Mouse (Mus musculus) stomach, postnatal 0 days (tissue): ENCODE results near the gene Glmn. TPM values are rescaled to one million over a fixed set of nuclear protein-coding genes. Genes with fewer than 3 reads are reported as not detected.

Source experiments
- ATAC-seq: fragments of 200-750 bp; cut with Nextera tagmentation; 2 replicates; pipeline ENCODE4 v1.8.0; 2017; ENCODE audit not compliant: low FRiP score, low TSS enrichment
- DNase-seq: peaks from one replicate; pipeline ENCODE4 v3.0.0-alpha.2; 2016; ENCODE audit warnings: low spot score
- H3K27ac ChIP-seq: fragments of 300-500 bp; sonication (generic); replicated peaks from 2 replicates; pipeline ENCODE4 v1.5.1; 2014; ENCODE audit warnings: mild to moderate bottlenecking, control low read depth
- H3K27me3 ChIP-seq: fragments of 300-500 bp; sonication (generic); 2 replicates; pipeline ENCODE4 v1.6.1; 2014; ENCODE audit warnings: low read length; ENCODE audit not compliant: control insufficient read depth, insufficient read depth
- H3K36me3 ChIP-seq: fragments of 300-500 bp; sonication (generic); 2 replicates; pipeline ENCODE4 v1.6.1; 2014; ENCODE audit warnings: low read length, mixed read lengths; ENCODE audit not compliant: control insufficient read depth, insufficient read depth
- H3K4me1 ChIP-seq: fragments of 300-500 bp; sonication (generic); replicated peaks from 2 replicates; pipeline ENCODE4 v1.6.1; 2014; ENCODE audit warnings: antibody characterized with exemption; ENCODE audit not compliant: control insufficient read depth, insufficient read depth
- H3K4me2 ChIP-seq: fragments of 300-500 bp; sonication (generic); replicated peaks from 2 replicates; pipeline ENCODE4 v1.6.1; 2014; ENCODE audit warnings: low read depth, mild to moderate bottlenecking, control low read depth, moderate library complexity
- H3K4me3 ChIP-seq: fragments of 300-500 bp; sonication (generic); 2 replicates; pipeline ENCODE4 v1.5.1; 2014; ENCODE audit warnings: low read depth, low read length, control low read depth
- H3K9ac ChIP-seq: fragments of 300-500 bp; sonication (generic); 2 replicates; pipeline ENCODE4 v1.6.1; 2014; ENCODE audit warnings: mild to moderate bottlenecking, low read length, control low read depth, mixed read lengths
- H3K9me3 ChIP-seq: fragments of 300-500 bp; sonication (generic); 2 replicates; pipeline ENCODE4 v1.6.1; 2016; ENCODE audit warnings: low read length; ENCODE audit not compliant: control insufficient read depth
- CTCF ChIP-seq: IDR thresholded peaks from 2 replicates; pipeline ENCODE4 v1.5.1; 2016; ENCODE audit warnings: antibody characterized with exemption, low read depth, mild to moderate bottlenecking, moderate library complexity
- EP300 ChIP-seq: optimal IDR thresholded peaks from 2 replicates; pipeline ENCODE3; 2016; ENCODE audit warnings: antibody characterized with exemption
- WGBS: fragments of 180-500 bp; shearing (Covaris S2); extraction: QIAGEN DNeasy Blood & Tissue Kit; methylation state at CpG from one replicate; pipeline ENCODE4 v1.1.7; 2014; 5-methylcytosine and 5-hydroxymethylcytosine counted together
- polyA plus RNA-seq: library from polyadenylated mRNA; unstranded; fragments of >200 nt; fragmentation: Nextera tagmentation; extraction: Ambion mirVana; gene quantifications from 2 replicates; pipeline ENCODE4 v1.2.1, GENCODE M21; 2015

Gene Glmn
- polyA plus RNA-seq, 1 experiment from 2014 or later, result 16.3 TPM

DNA sequence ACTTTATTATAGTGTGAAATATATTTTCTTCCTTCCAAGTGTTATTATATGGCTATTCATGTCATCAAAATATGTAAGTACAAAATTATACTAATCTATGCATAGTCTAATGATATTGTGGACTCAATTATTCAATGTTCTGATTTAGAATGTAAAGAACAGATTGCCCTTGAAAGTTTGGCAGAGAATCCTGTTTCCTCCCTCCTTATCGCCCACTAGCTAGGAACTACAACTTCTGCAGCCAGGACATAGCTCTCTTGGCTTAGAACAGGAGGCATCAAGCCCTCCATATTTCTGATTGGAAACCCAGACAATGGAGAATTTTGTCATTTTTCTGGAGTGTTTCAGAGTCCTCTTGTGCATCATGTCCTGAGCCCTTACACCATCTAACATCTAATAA, 96.9 kb downstream of the Glmn start:
- H3K4me1 ChIP-seq, result no peaks in the 10 kb centered on the region
- ATAC-seq (no peak), DNase-seq (no peak)
- H3K27me3 ChIP-seq, result no peaks in the 10 kb centered on the region
- H3K9me3 ChIP-seq, result no peaks in the 10 kb centered on the region
- no peak overlapping the region for H3K4me3 ChIP-seq
- H3K4me2 ChIP-seq, result no peak overlapping the region
- 71% methylated on average over 1 of the region's 1 CpGs for WGBS
- no peak overlapping the region for H3K27ac ChIP-seq
- H3K9ac ChIP-seq, result no peak overlapping the region
- H3K36me3 ChIP-seq, result no peaks in the 10 kb centered on the region
- TF ChIP-seq CTCF, result no peak
- no peak for TF ChIP-seq EP300

DNA sequence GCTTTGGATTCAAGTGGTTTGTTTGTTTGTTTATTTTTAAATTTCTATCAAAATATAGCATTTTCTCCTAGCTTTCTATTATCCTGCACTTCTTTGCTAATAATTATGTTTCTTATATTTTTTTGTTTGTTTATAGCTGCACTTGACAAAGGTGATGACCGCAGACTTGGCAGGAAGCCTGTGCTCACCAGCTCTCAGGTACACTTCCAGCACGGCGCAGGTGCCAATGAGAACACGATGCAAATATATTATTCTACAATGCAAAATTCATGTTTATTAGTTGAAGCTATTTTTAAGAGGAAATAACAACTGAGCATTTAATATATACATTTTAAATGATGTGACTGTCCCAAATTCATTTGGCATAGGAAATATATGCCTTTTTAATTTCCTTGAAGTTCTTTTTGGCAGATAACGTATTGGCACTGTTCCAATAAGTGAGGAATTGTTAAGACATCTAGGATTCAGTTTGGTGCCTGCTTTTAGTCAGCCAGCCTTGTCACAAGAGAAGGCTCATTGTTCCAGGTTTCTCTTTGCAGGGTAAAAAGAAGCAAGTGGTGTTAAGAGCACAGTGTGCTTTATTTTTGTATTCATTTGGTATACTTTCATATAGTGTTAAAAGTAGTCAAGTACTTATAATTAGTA, 97.7 kb downstream of the Glmn start:
- Histone ChIP-seq H3K4me3 (no peak overlapping the region), H3K4me1 (no peaks in the 10 kb centered on the region), H3K9me3 (no peaks in the 10 kb centered on the region), H3K36me3 (no peaks in the 10 kb centered on the region), H3K27ac (no peak overlapping the region), H3K27me3 (no peaks in the 10 kb centered on the region), H3K9ac (no peak overlapping the region), H3K4me2 (no peak overlapping the region)
- DNase-seq (no peak), ATAC-seq (no peak)
- TF ChIP-seq CTCF, result no peak
- no peak for TF ChIP-seq EP300
- 81% methylated on average over 5 of the region's 5 CpGs for WGBS

Other genes with a start within 250 kb of the Glmn start
- 4.7 and 6.1 TPM in 2 replicates for gene Ephx4, start 195.2 kb downstream of the Glmn start, polyA plus RNA-seq
- gene Lpcat2b, start 166.3 kb downstream of the Glmn start, polyA plus RNA-seq, result not detected in 2 replicates
- 2.2 and 2.3 TPM in 2 replicates for gene Btbd8, start 159.9 kb downstream of the Glmn start, polyA plus RNA-seq
- 0.11 and 0.13 TPM in 2 replicates for gene Gm42669, start 90.3 kb downstream of the Glmn start, polyA plus RNA-seq
- 0.04 and 0.05 TPM in 2 replicates for gene 1700028K03Rik, start 63.2 kb downstream of the Glmn start, polyA plus RNA-seq
- gene Rpap2, start 515 bp downstream of the Glmn start, polyA plus RNA-seq, result 10.2 and 10.4 TPM in 2 replicates
- gene Gfi1, start 128.1 kb upstream of the Glmn start, polyA plus RNA-seq, result 0.10 TPM in 1 of 2 replicates, not detected in the other
- not detected in 2 replicates for gene Ube2d2b, start 232.2 kb upstream of the Glmn start, polyA plus RNA-seq